Mouse (Mus musculus) frontal cortex, adult 2 months (tissue): ENCODE results near the gene Cks1brt. TPM values are rescaled to one million over a fixed set of nuclear protein-coding genes. Genes with fewer than 3 reads are reported as not detected.
"Not testable (repeated sequence)": the region's sequence is repeated elsewhere in the genome, so short reads cannot be mapped to it uniquely, and the experiment has no call there.

ENCODE experiments used
- DNase-seq, 2 experiments: peaks; one replicate each; pipeline ENCODE4 v3.0.0; 2022; ENCODE audit warnings: low spot score in 1 of 2; ENCODE audit errors: extremely low spot score in 1 of 2
- polyA plus RNA-seq: library from polyadenylated mRNA; depleted of rRNA; stranded (reverse); fragments of >200 nt; gene quantifications from 2 replicates; pipeline ENCODE4 v1.2.3, GENCODE M21; 2012; rRNA removed

Gene Cks1brt
- polyA plus RNA-seq: not detected in 2 replicates

DNA sequence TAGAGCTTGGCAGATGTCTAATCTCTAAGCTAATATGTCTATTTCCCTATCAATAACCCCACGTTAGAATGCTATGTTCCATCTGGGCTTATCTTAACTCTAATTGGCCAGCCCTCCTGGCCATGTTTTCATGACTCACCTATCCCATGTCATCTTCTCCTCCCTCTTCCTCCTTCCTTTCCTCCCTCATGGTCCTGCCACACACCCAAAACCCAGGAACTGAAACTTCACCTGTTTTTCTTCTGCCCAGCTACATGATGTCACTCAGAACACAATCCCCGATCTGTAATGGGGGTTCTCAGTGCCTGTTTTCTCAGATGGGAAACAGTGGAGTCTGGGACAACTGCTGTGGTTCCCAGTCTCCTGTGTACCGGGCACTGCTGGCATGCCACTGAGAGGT, at the start of gene Cks1brt:
Cks1brt (plus strand) TSS at position 301 of the 400 bp plus-strand sequence.
- no peak for DNase-seq

DNA sequence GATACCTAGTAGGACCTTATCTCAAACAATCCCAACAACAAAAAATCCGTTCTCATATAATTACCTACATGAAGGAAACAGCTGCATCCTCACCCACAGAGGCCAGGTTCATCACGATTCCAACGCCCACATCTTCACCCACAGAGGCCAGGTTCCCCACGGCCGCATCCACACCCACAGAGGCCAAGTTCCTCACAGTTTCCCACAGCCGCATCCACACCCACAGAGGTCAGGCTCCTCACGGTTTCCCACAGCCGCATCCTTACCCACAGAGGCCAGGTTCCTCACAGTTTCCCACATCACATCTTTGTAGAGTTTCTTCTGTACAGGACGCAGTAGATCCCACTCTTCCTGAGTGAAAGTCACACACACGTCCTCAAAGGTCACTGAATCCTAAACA, 38.5 kb upstream of the Cks1brt start:
- DNase-seq: no peak

GRCm38 (mm10) chr8:85115501-85115900, 36.2 kb upstream of the Cks1brt start:
- DNase-seq: no peak

DNA sequence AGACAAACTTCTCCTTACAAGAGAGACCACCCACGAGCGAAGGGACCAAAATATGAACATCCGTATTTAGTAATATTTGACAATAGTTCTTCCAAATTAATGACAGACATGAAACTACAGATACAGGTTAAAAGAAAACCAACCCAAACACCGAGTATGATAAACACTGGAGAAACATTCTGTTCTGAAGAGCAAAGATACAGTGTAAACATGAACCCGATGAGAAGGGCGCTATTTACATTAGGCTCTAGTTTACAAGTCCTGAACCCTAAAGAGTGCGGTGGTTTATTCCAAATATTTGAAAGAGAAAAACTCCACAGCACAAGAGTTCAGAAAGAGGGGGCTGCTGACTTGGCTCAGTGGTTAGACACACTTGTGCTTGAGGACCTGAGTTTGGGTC, 34.7 kb upstream of the Cks1brt start:
- no peak for DNase-seq

DNA sequence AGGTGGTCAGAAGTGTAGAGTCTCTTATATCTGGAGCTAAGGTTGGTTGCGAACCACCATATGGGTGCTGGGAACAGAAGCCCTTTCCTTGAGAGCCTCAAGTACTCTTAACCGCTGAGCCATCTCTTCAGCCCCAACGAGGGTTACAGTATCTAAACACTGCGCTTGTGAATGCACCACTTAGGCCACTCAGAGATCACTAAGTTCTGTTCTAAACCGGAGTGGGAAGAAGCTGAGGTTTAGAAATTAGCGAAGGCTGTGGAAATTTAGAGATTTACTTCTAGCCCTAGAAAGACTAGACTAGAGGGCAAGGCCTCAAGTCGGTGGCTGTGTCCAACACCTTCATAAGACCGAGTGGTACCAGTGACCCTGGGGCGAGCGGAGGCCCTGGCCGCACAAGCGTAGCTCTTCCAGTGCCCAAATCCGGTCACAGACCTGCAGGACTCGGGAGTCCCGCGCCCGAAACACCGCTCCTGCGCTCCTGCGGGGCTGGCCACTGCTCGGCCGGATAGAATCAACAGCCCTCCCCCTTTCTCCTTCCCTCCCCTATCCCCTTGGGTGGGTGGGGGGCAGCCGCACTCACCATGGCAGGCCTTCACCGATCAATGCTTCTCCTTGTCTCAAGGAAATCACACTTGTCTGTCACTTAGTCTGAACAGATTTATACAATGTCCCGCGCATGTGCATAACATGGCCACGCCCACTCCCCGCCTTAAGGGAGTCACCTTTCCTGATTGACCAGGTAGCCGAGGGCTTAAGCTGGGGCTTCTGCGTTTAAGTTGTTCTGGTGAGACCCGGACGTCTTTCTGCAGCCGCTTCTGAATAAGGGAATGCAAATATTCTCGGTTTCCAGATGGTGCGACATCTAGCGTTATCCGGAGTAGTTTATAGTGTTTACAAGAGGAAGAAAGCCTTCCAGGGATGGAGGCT, 32.4 kb upstream of the Cks1brt start:
- peak; percentile 81 to 90 for DNase-seq

DNA sequence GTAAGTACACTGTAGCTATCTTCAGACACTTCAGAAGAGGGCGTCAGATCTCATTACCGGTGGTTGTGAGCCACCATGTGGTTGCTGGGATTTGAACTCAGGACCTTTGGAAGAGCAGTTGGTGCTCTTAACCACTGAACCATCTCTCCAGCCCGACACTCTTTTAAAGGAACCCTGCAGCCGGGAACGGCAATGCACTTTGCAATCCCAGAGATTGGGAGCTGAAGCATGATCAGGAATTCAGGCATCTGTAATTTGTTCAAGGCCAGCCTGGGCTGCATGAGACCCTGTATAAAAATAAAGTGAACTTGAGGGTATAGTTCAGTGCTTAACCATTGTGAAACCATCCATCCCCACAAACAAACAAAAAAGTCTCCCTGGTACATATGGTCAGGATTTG, 31.5 kb upstream of the Cks1brt start:
- not testable (repeated sequence) for DNase-seq

DNA sequence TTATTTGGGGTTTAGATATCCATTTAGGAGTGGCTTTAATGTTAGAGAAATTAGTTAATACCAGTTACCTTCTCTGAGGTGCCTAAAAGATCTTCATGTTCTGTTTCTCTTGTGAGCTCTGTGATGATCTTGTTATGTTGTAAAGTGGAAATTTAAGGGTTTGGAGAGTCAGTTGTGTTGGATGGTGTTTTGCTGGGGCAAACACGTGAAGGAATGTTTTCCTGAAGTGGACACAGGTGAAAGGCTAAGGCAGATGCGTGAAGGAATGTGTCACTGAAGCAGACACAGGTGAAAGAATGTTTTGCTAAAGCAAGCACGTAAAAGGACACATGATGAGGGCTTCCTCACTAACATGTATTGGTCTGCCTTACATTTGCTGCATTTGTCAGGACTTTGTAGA, 28.7 kb upstream of the Cks1brt start, which contains the start of gene Zfp791:
Zfp791 (minus strand) TSS at position 101 of the 400 bp plus-strand sequence.
- no peak for DNase-seq

GRCm38 (mm10) chr8:85123691-85124090, 28.0 kb upstream of the Cks1brt start:
- DNase-seq: no peak

GRCm38 (mm10) chr8:85132335-85132734, 19.4 kb upstream of the Cks1brt start:
- no peak for DNase-seq

GRCm38 (mm10) chr8:85135690-85136089, 16.0 kb upstream of the Cks1brt start:
- not testable (repeated sequence) for DNase-seq

DNA sequence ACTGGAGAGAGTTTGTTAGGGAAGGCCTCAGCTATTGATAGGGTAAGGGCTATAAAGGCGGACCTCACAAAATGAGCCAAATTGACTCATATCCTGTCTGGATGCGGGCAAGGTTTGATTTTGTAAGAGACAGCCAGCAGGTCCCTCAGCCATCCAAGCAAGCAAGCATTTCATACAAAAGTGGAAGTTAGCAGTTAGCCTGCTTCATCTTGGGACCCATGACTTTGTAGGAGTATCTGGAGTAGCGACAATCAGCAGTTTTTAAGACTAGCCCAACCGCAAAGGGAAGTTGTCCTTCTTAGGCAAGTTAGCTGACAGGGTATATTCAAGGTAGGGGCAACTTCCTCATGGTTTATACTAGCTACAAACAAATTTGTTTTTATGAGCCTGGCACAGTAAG, 9.2 kb upstream of the Cks1brt start:
- DNase-seq: no peak

DNA sequence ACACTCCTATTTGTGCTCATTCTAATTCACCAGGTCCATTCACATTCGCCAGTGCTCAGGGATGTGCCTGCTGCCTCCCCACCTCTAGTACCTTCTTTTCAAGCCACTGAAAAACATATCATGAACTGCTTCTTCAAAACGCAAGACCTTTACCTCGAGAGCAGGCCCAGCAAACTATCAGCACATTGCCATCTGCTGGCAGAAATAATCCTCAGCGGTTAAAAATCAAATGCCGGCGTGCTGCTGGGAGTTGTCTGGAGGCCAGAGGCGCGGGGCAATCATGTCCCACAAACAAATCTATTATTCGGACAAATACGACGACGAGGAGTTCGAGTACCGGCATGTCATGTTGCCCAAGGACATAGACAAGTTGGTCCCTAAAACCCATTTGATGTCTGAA, 19.6 kb downstream of the Cks1brt start:
- peak; percentile 14 to 71 for DNase-seq

DNA sequence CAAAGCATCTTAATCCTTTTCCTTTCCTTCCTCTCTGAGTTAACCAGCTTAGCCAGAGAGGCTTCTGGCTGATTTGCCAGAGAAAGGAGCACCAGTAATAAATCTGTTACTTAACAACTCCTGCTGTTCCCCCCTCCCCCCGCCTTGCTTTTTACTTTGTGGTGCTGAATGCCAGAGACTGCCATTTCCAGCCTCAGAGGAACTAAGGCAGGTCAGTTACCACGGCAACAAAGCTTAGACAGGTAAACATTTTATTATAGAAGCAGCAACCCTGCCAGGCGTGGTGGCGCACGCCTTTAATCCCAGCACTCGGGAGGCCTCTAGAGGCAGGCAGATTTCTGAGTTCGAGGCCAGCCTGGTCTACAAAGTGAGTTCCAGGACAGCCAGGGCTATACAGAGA, 24.2 kb downstream of the Cks1brt start:
- peak in 1 of 2 experiments; percentile 9 for DNase-seq

DNA sequence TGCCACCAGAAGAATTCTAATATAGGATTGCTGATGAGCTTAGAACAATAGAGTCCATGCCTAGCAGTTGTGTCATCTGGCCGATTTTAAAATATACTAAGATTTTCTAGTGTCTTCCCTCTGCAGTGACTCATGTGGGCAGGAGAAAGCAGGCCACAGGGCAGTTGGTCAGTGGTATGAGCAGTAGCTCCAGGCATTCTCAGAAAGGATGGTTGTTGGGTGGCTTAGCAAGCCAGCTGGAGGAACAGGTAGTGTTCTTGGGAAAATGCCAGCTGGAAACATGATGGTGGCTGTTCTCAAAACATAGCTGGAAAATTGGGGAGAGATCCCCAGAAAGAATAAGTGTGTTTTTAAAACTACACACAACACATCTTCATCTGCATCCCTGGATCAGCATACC, 40.6 kb downstream of the Cks1brt start:
- no peak for DNase-seq

DNA sequence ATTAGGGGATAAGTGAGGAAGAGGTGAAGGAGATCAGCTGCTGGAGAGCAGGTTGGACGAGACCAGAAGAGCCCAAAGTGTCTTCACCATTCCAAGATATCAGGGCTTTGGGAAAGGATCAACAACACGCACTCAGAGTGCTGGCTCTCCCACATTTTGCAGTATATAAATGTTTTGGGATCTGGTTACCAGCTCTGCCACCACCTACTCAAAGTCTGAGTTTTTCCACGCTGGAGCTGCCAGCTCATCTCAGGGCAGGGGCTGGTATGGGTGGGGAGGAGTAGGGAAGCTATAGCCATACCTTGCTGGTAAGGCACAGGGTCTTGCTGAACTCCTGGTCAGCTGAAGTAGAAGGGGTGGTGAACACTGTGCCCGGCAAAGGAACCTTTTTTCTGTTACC, 68.5 kb downstream of the Cks1brt start:
- peak; percentile 2 to 6 for DNase-seq

GRCm38 (mm10) chr8:85220992-85221391, 69.3 kb downstream of the Cks1brt start:
- no peak for DNase-seq

Other genes starting within 250 kb of the Cks1brt start
- gene Klf1, start 250.0 kb upstream of the Cks1brt start, polyA plus RNA-seq: 0.17 and 0.38 TPM in 2 replicates
- gene Dnase2a, start 243.4 kb upstream of the Cks1brt start, polyA plus RNA-seq: 5.7 and 6.5 TPM in 2 replicates
- gene Mast1, start 214.6 kb upstream of the Cks1brt start, polyA plus RNA-seq: 69.0 and 76.3 TPM in 2 replicates
- 7.6 and 7.9 TPM in 2 replicates for gene Rtbdn, start 204.9 kb upstream of the Cks1brt start, polyA plus RNA-seq
- not detected in 2 replicates for gene Gm49661, start 182.5 kb upstream of the Cks1brt start, polyA plus RNA-seq
- 318 and 332 TPM in 2 replicates for gene Prdx2, start 182.3 kb upstream of the Cks1brt start, polyA plus RNA-seq
- 37.5 and 39.7 TPM in 2 replicates for gene Rnaseh2a, start 182.2 kb upstream of the Cks1brt start, polyA plus RNA-seq
- gene Junb, start 173.2 kb upstream of the Cks1brt start, polyA plus RNA-seq: 52.0 and 106 TPM in 2 replicates
- 20.7 and 26.0 TPM in 2 replicates for gene Hook2, start 161.3 kb upstream of the Cks1brt start, polyA plus RNA-seq
- gene Best2, start 137.4 kb upstream of the Cks1brt start, polyA plus RNA-seq: 0.10 TPM in 1 of 2 replicates, not detected in the other
- 238 and 271 TPM in 2 replicates for gene Asna1, start 126.6 kb upstream of the Cks1brt start, polyA plus RNA-seq
- 150 and 167 TPM in 2 replicates for gene Trir, start 125.1 kb upstream of the Cks1brt start, polyA plus RNA-seq
- 96.1 and 109 TPM in 2 replicates for gene Tnpo2, start 115.0 kb upstream of the Cks1brt start, polyA plus RNA-seq
- gene Fbxw9, start 91.9 kb upstream of the Cks1brt start, polyA plus RNA-seq: 42.4 and 46.3 TPM in 2 replicates
- gene Gm5741, start 83.9 kb upstream of the Cks1brt start, polyA plus RNA-seq: 0.74 TPM in 1 of 2 replicates, not detected in the other
- gene Dhps, start 80.2 kb upstream of the Cks1brt start, polyA plus RNA-seq: 66.6 and 68.7 TPM in 2 replicates
- 110 and 122 TPM in 2 replicates for gene Wdr83os, start 71.2 kb upstream of the Cks1brt start, polyA plus RNA-seq
- 57.8 and 58.2 TPM in 2 replicates for gene Wdr83, start 70.6 kb upstream of the Cks1brt start, polyA plus RNA-seq
- gene Man2b1, start 68.7 kb upstream of the Cks1brt start, polyA plus RNA-seq: 40.2 and 46.9 TPM in 2 replicates
- gene Zfp791, start 28.8 kb upstream of the Cks1brt start, polyA plus RNA-seq: 3.2 and 4.0 TPM in 2 replicates
- not detected in 2 replicates for gene Olfr371, start 74.1 kb downstream of the Cks1brt start, polyA plus RNA-seq
- gene Orc6, start 147.7 kb downstream of the Cks1brt start, polyA plus RNA-seq: 38.0 and 43.2 TPM in 2 replicates
- gene Vps35, start 147.9 kb downstream of the Cks1brt start, polyA plus RNA-seq: 75.1 and 87.8 TPM in 2 replicates
- gene Mylk3, start 234.4 kb downstream of the Cks1brt start, polyA plus RNA-seq: 1.1 and 2.8 TPM in 2 replicates